Mouse (Mus musculus) cerebellum, postnatal 4 days (tissue): Measurements from ENCODE around the gene Tmem151b.

Experiments used
- DNase-seq, 2 experiments: peaks; one replicate each; pipeline ENCODE4 v3.0.0; 2022; ENCODE audit warnings: low spot score in 2 of 2, mixed read lengths in 1 of 2

The Tmem151b gene

GRCm38 (mm10) chr17:45545278-45545961 is 4.1 kb downstream of the Tmem151b start:
- no peak for DNase-seq

- DNase-seq: no peak
Observed at GRCm38 (mm10) chr17:45544873-45545277, 4.6 kb downstream of the Tmem151b start.

DNA sequence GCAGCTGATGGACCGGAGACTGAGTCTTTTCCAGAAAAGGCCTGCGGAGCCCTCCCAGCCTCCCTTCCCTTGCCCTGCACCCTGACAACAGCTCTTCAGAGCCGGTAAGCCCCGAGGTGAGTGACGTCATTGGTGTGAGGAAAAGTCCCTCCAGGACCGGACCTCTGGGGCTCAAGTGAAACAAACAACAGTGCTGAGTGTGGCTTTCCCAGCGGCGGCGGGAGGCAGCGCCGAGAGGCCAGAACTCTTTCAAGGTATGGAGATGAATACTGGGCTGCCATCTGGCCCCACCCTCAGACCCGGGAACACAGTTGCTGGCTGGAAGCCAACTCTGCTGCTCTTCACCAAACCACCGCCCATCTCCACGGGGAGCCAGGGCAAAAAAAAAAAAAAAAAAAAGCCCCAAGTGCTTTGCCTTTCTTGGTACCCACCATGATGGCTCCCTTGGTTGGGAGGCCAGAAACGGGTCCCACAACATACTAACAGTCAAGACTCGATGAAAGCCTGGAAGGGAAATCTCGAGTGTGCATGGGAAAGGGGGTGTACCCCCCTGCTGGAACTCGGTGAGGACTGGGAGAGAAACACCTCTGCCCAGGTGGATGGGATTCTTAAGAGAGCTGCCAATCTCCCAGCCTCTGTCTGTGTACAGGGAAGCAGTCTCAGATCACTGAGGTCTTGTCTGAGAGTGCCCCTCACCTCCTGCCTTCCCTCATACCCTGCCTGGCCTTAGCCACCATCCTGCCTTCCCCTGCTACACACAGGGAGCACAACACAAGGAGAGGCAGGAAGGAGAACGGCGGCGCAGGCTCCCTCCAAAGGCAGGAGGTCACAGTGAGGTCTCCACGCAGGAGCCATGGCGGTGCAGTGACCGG is 5.2 kb downstream of the Tmem151b start:
- peak in 1 of 2 experiments; percentile 64 for DNase-seq

GRCm38 (mm10) chr17:45543115-45543514 is 6.4 kb downstream of the Tmem151b start:
- no peak for DNase-seq

DNA sequence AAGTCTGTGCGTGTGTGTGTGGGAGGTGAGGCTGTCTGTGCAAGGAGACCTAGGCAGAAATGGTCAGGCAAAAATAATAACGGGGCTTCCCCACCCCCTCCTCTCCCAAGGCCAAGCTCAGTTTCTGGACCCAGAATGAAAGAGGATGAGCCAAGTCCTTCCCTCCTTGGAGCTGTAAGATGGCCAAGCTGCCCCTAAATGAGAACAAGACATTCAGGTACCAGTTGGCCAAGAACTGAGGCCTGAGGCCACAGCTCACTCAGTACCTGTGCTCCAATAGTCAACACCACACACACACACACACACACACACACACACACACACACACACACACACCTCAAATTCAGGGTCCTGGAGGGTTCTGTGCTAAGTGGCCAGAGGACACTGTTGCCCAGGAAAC is 6.8 kb downstream of the Tmem151b start:
- no peak for DNase-seq

GRCm38 (mm10) chr17:45542129-45542528 is 7.3 kb downstream of the Tmem151b start:
- DNase-seq: no peak

DNA sequence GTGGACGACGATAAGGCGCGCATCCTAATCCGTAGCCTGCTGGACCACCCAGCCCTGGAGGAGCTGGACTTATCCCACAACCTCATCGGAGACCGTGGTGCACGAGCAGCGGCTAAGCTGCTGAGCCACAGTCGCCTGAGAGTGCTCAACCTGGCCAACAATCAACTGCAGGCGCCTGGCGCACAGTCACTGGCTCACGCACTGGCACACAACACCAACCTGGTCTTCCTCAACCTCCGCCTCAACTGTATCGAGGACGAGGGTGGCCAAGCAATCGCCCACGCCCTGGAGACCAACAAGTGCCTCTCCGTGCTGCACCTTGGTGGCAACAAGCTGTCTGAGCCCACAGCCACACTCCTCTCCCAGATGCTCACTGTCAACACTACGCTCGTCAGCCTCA is 9.8 kb downstream of the Tmem151b start:
- DNase-seq: no peak

- no peak for DNase-seq
Observed at GRCm38 (mm10) chr17:45538394-45538793, 11.1 kb downstream of the Tmem151b start.

DNA sequence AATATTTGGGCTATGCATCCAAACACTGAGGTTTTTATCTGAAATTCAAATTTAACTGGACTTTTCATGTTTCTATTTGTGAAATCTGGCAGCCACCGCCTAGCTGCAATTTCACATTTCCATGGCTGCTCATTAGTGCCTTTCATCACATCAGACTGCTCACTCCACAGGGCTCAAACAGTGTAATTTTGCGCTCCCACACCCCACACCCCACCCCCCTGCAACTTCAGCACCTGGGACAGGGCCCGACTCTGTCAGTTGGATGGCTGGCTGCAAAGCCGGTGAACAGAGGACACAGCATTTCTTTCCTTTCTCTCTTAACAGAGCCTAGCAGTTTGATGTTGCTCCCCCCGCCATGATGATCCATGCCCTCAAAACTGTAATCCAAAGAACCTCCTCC is 13.2 kb downstream of the Tmem151b start:
- no peak for DNase-seq

DNA sequence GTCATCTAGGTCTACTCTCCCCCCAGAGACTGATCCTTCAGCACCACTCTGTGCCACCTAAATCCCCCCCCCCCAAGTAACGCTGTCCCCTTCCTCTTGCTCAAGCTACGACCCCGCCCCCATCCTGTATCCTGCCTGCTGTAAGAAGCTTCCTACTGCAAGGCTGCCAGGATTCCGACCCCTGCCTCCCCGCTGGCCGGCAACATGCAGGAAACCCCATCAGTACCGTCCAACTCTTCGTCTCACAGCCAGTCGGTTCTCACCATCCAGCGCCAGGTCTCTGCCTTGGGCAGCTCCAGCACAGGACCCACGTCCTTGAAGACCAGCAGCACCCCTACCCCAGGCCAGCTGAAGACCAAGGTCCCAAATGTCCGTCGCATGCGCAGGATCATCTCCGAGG is 16.6 kb downstream of the Tmem151b start:
- no peak for DNase-seq

GRCm38 (mm10) chr17:45530346-45530782 is 19.1 kb downstream of the Tmem151b start:
- DNase-seq: peak in 1 of 2 experiments; percentile 89

GRCm38 (mm10) chr17:45526571-45526970 is 22.9 kb downstream of the Tmem151b start:
- DNase-seq: no peak

DNA sequence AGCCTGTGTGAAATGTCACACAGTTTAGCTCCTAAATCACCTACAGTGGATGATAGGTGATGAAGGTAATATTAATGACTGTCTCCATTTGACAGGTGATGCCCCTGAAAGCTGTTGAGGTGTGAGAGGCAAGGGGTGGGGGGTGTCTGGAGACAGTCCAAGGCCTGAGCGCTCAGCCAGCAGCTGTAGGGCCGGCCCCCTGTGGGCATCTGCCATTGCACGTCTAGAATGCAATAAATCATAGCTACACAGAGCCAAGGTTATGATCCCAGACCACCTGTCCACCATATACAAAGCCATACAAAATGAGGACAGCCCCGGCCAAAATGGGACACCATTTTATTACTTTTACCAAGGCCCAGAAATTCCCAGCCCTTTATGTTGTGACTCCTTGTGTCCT is 24.5 kb downstream of the Tmem151b start:
- peak in 1 of 2 experiments; percentile 78 for DNase-seq

DNA sequence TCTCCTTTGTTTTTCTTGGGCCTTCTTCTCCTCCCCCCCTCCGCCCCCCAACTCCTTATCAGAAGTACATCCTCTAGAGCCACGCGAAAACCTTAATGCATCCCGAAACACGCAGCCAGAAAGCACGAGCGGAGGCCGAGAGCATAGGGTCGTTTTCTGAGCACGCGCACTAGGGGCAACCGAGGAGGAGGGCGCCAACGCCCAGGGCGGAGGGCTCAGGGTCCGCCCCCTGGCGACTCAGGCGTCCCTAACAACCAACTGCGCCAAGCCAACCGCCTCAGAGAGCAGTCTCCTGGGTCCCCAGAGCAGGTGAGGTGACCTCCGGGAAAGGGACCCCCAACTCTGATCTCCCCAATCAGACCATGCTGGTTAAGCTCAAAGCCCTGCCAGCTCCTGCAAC is 26.2 kb downstream of the Tmem151b start, which contains the start of gene Tcte1:
Gene Tcte1 (plus strand): TSS at position 172 of the 400 bp plus-strand sequence.
- peak in 1 of 2 experiments; percentile 55 for DNase-seq

DNA sequence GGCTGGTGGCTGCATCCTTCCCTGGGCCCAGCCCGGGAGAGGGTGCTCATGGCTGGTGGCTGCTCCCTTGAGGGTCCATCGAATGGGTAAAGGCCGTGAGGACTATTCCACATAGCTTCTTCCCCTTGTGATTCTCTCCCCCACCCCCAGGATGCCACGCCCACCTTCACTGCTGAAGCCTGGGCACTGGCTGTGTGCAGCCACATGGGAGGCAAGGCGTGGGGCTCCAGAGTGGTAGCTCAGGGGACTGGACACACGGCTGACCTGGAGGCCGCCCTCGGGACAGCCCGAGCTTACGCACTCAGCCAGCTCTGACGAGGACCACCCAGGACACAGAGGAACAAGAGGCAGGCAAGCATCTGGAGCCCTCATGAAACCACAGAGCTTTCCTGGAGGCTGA is 29.3 kb downstream of the Tmem151b start:
- DNase-seq: no peak

DNA sequence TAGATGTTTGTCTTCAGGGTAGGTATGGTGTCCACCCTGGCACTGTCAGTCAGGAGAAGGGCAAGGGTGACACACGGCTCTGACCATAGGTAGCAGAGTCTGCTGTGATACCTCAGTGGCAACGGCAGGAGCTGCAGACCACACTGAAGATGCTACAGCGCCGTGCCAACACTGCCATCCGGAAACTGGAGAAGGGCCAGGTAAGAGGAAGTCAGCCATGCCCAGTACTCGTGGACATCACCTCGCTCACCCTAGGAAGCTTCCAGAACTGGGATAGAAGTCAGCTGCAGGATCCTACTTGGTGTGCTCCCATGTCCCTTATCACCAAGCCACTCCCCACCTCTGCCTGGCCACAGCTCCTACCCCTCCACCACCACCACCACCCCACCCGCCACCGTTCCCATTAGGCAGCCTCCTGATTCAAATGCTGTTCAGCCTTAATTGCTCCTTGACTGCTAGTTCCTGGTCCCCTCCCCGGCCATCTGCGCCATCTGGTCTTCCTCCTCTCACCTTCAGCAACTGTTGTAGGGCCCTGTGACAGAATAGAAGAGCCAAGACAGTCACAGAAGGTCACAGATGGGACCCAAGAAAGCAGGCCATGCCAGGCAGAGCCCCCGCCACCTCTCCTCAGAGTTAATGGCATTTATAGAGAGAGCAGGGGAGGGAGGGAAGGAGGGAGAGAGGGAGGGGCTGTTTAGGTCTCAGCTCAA is 30.6 kb downstream of the Tmem151b start:
- DNase-seq: peak in 1 of 2 experiments; percentile 67

GRCm38 (mm10) chr17:45517549-45518215 is 31.8 kb downstream of the Tmem151b start:
- DNase-seq: no peak

- DNase-seq: no peak
Observed at GRCm38 (mm10) chr17:45517135-45517534, 32.3 kb downstream of the Tmem151b start.

DNA sequence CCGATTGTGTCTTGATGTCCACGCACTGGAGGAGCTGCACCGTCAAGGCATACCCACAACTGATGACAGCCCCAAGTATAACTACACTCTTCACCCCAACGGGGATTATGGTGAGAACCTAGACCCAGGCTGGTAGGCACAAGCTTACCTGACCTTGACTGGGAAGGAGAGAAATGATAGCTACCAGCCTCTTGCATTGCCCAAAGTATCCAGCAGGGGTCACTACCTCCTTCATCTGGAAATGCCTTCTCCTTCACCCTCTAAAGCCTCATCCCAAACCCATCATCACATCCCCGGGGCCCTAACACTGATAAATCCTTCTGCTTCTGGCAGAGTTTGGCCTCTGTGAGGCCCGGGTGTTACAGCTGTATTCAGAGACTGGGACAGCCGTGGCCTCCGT is 33.0 kb downstream of the Tmem151b start:
- peak; percentile 75 to 93 for DNase-seq

DNA sequence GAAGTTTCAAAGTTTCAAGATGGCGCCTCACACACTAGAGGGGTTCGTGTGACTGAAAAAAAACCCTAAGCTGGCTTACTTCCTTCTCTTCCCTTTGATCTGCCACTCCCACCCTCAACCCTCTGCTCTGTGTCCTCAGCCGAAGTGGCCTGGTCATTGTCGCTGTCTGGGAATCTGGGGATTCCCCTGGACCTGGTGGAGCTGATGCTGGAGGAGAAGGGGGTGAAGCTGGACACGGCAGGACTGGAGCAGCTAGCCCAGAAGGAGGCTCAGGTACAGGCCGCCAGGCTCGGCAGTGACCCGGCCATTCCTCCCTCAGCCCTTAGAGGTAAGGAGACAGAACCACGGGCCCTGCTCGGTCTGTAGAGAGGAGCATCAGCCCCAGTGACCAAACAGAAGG is 33.7 kb downstream of the Tmem151b start:
- DNase-seq: no peak

- DNase-seq: no peak
Observed at GRCm38 (mm10) chr17:45515204-45515726, 34.2 kb downstream of the Tmem151b start.
